Mouse (Mus musculus) left cerebral cortex, adult 8-10 months (tissue): ENCODE data around the gene Nbdy. TPM values are rescaled to one million over a fixed set of nuclear protein-coding genes. Genes with fewer than 3 reads are reported as not detected.

Experiments
- DNase-seq, 2 experiments: peaks; one replicate each; pipeline ENCODE4 v3.0.0; 2022; ENCODE audit warnings: low spot score in 2 of 2
- total RNA-seq, 4 experiments: library from RNA; stranded (reverse); gene quantifications; 2 replicates each; pipeline ENCODE4 v1.2.4; 2022

Gene Nbdy
- 10 to 100 TPM; 47.9 to 61.5 (median 52.7) TPM for total RNA-seq

- DNase-seq, result peak; percentile 30 to 42
Observed at GRCm38 (mm10) chrX:153723110-153723916, at the start of gene Nbdy. TSS of gene Nbdy (plus strand) at chrX:153723590.

GRCm38 (mm10) chrX:153695782-153696395, 27.5 kb upstream of the Nbdy start, which contains the start of gene Kctd12b:
TSS of gene Kctd12b (minus strand) at chrX:153696391.
- no peak for DNase-seq

GRCm38 (mm10) chrX:153700463-153700862, 22.9 kb upstream of the Nbdy start:
- no peak for DNase-seq

- DNase-seq, result no peak
Observed at GRCm38 (mm10) chrX:153707735-153708134, 15.7 kb upstream of the Nbdy start.

- no peak for DNase-seq
Observed at GRCm38 (mm10) chrX:153716716-153717115, 6.7 kb upstream of the Nbdy start.

- DNase-seq, result no peak
Observed at GRCm38 (mm10) chrX:153719602-153720001, 3.8 kb upstream of the Nbdy start.

GRCm38 (mm10) chrX:153724400-153724799, 1.0 kb downstream of the Nbdy start:
- DNase-seq, result no peak

- DNase-seq, result peak in 1 of 2 experiments; percentile 7
Observed at GRCm38 (mm10) chrX:153735697-153736096, 12.3 kb downstream of the Nbdy start.

GRCm38 (mm10) chrX:153742493-153742892, 19.1 kb downstream of the Nbdy start:
- DNase-seq, result no peak

GRCm38 (mm10) chrX:153749230-153749629, 25.8 kb downstream of the Nbdy start:
- no peak for DNase-seq

Other genes starting within 250 kb of the Nbdy start
- 100 to 1,000 TPM; 206 to 222 (median 215) TPM for gene Ubqln2, start 225.4 kb upstream of the Nbdy start, total RNA-seq
- not detected for gene Cypt3, start 165.0 kb upstream of the Nbdy start, total RNA-seq
- 1 to 10 TPM; 2.2 to 3.0 (median 2.9) TPM for gene Kctd12b, start 27.2 kb upstream of the Nbdy start, total RNA-seq
- 1 to 10 TPM; 5.4 to 9.0 (median 7.3) TPM for gene Spin2c, start 108.6 kb downstream of the Nbdy start, total RNA-seq